Mouse (Mus musculus) hindbrain, embryonic 10.5 days (tissue): ENCODE data around the gene Filip1l. TPM values are rescaled to one million over a fixed set of nuclear protein-coding genes. Genes with fewer than 3 reads are reported as not detected.
A peak's percentile ranks its signal among the peaks of the same experiment; 100 is the strongest.

Experiments used
- DNase-seq: peaks from one replicate; pipeline ENCODE4 v3.0.0-alpha.2; 2017; ENCODE audit warnings: low spot score
- H3K27ac ChIP-seq: fragments of 300-500 bp; sonication (generic); 2 replicates; pipeline ENCODE4 v1.5.1; 2016; ENCODE audit warnings: mild to moderate bottlenecking, moderate library complexity
- H3K27me3 ChIP-seq: fragments of 300-500 bp; sonication (generic); 2 replicates; pipeline ENCODE4 v1.6.1; 2016; ENCODE audit warnings: mild to moderate bottlenecking; ENCODE audit not compliant: poor library complexity, insufficient read depth, severe bottlenecking
- H3K36me3 ChIP-seq: fragments of 300-500 bp; sonication (generic); 2 replicates; pipeline ENCODE4 v1.6.1; 2016; ENCODE audit warnings: mild to moderate bottlenecking, moderate library complexity
- H3K4me1 ChIP-seq: fragments of 300-500 bp; sonication (generic); replicated peaks from 2 replicates; pipeline ENCODE4 v1.6.1; 2016; ENCODE audit warnings: mild to moderate bottlenecking
- H3K4me3 ChIP-seq: fragments of 300-500 bp; sonication (generic); 2 replicates; pipeline ENCODE4 v1.5.1; 2016; ENCODE audit warnings: mild to moderate bottlenecking, moderate library complexity
- H3K9me3 ChIP-seq: fragments of 300-500 bp; sonication (generic); 2 replicates; pipeline ENCODE4 v1.6.1; 2016; ENCODE audit warnings: mild to moderate bottlenecking, moderate library complexity
- WGBS: fragments of 180-500 bp; shearing (Covaris S2); methylation state at CpG from one replicate; pipeline ENCODE4 v1.1.7; 2016; 5-methylcytosine and 5-hydroxymethylcytosine counted together
- polyA plus RNA-seq: library from polyadenylated mRNA; unstranded; fragments of >200 nt; fragmentation: Nextera tagmentation; extraction: Ambion mirVana; gene quantifications from 2 replicates; pipeline ENCODE4 v1.2.1, GENCODE M21; 2016

Filip1l gene
- polyA plus RNA-seq, 1 experiment from 2014 or later, result 5.8 TPM

- 84% methylated on average over 4 of the region's 4 CpGs for WGBS
- Histone ChIP-seq H3K36me3 (no peaks in the 10 kb centered on the region), H3K4me1 (0 out of 2 replicates have a peak, but pooled peaks cover 8% of the 10 kb centered on the region)
Measured at GRCm38 (mm10) chr16:57469301-57469700, 116.4 kb downstream of the Filip1l start.

GRCm38 (mm10) chr16:57469869-57470268 is 117.0 kb downstream of the Filip1l start:
- Histone ChIP-seq H3K4me3 (no peak overlapping the region), H3K27me3 (no peaks in the 10 kb centered on the region), H3K9me3 (no peaks in the 10 kb centered on the region), H3K4me1 (0 out of 2 replicates have a peak, but pooled peaks cover 8% of the 10 kb centered on the region), H3K36me3 (no peaks in the 10 kb centered on the region), H3K27ac (no peak overlapping the region)
- no peak for DNase-seq
- WGBS, result 80% methylated on average over 2 of the region's 2 CpGs

More at GRCm38 (mm10) chr16:57469301-57469700, 116.4 kb downstream of the Filip1l start:
- no peak overlapping the region for H3K27ac ChIP-seq
- no peak for DNase-seq
- H3K9me3 ChIP-seq, result no peaks in the 10 kb centered on the region
- no peak overlapping the region for H3K4me3 ChIP-seq
- H3K27me3 ChIP-seq, result no peaks in the 10 kb centered on the region

GRCm38 (mm10) chr16:57470286-57470830 is 117.5 kb downstream of the Filip1l start:
- DNase-seq, result no peak
- Histone ChIP-seq H3K27me3 (no peaks in the 10 kb centered on the region), H3K4me1 (0 out of 2 replicates have a peak, but pooled peaks cover 8% of the 10 kb centered on the region), H3K27ac (no peak overlapping the region), H3K36me3 (no peaks in the 10 kb centered on the region), H3K9me3 (no peaks in the 10 kb centered on the region), H3K4me3 (no peak overlapping the region)
- WGBS, result 92% methylated on average over 12 of the region's 12 CpGs

GRCm38 (mm10) chr16:57471071-57471470 is 118.2 kb downstream of the Filip1l start:
- H3K4me1 ChIP-seq, result 0 out of 2 replicates have a peak, but pooled peaks cover 8% of the 10 kb centered on the region
- H3K27ac ChIP-seq, result no peak overlapping the region
- H3K4me3 ChIP-seq, result no peak overlapping the region
- no peaks in the 10 kb centered on the region for H3K27me3 ChIP-seq
- H3K36me3 ChIP-seq, result no peaks in the 10 kb centered on the region
- no peak for DNase-seq
- no peaks in the 10 kb centered on the region for H3K9me3 ChIP-seq

GRCm38 (mm10) chr16:57473415-57474085 is 120.7 kb downstream of the Filip1l start:
- Histone ChIP-seq H3K36me3 (no peaks in the 10 kb centered on the region), H3K4me1 (0 out of 2 replicates have a peak, but pooled peaks cover 8% of the 10 kb centered on the region), H3K27ac (no peak overlapping the region), H3K9me3 (no peaks in the 10 kb centered on the region), H3K4me3 (no peak overlapping the region), H3K27me3 (no peaks in the 10 kb centered on the region)
- WGBS, result 48% methylated on average over 10 of the region's 10 CpGs
- DNase-seq, result peak; percentile 21

GRCm38 (mm10) chr16:57478451-57478850 is 125.6 kb downstream of the Filip1l start:
- Histone ChIP-seq H3K27ac (no peak overlapping the region), H3K4me1 (0 out of 2 replicates have a peak, but pooled peaks cover 6% of the 10 kb centered on the region), H3K9me3 (no peaks in the 10 kb centered on the region), H3K27me3 (no peaks in the 10 kb centered on the region), H3K36me3 (no peaks in the 10 kb centered on the region), H3K4me3 (no peak overlapping the region)
- DNase-seq, result no peak
- WGBS, result 94% methylated on average over 2 of the region's 2 CpGs

- no peak overlapping the region for H3K27ac ChIP-seq
- no peak overlapping the region for H3K4me3 ChIP-seq
- no peaks in the 10 kb centered on the region for H3K27me3 ChIP-seq
- no peaks in the 10 kb centered on the region for H3K9me3 ChIP-seq
- 88% methylated on average over 5 of the region's 5 CpGs for WGBS
- no peaks in the 10 kb centered on the region for H3K36me3 ChIP-seq
- DNase-seq, result no peak
- 0 out of 2 replicates have a peak, but pooled peaks cover 2% of the 10 kb centered on the region for H3K4me1 ChIP-seq
Measured at GRCm38 (mm10) chr16:57479776-57480175, 126.9 kb downstream of the Filip1l start.

GRCm38 (mm10) chr16:57482264-57482663 is 129.4 kb downstream of the Filip1l start:
- Histone ChIP-seq H3K4me1 (0 out of 2 replicates have a peak, but pooled peaks cover 2% of the 10 kb centered on the region), H3K27ac (no peak overlapping the region), H3K4me3 (no peak overlapping the region), H3K36me3 (no peaks in the 10 kb centered on the region), H3K27me3 (no peaks in the 10 kb centered on the region), H3K9me3 (no peaks in the 10 kb centered on the region)
- 66% methylated on average over 6 of the region's 6 CpGs for WGBS
- DNase-seq, result no peak

GRCm38 (mm10) chr16:57482911-57483310 is 130.0 kb downstream of the Filip1l start:
- H3K9me3 ChIP-seq, result no peaks in the 10 kb centered on the region
- H3K4me3 ChIP-seq, result no peak overlapping the region
- 0 out of 2 replicates have a peak, but pooled peaks cover 6% of the 10 kb centered on the region for H3K4me1 ChIP-seq
- H3K27me3 ChIP-seq, result no peaks in the 10 kb centered on the region
- H3K27ac ChIP-seq, result no peak overlapping the region
- DNase-seq, result no peak
- 74% methylated on average over 4 of the region's 4 CpGs for WGBS
- H3K36me3 ChIP-seq, result no peaks in the 10 kb centered on the region

GRCm38 (mm10) chr16:57483503-57483902 is 130.6 kb downstream of the Filip1l start:
- Histone ChIP-seq H3K27ac (no peak overlapping the region), H3K4me3 (no peak overlapping the region), H3K4me1 (0 out of 2 replicates have a peak, but pooled peaks cover 6% of the 10 kb centered on the region), H3K36me3 (no peaks in the 10 kb centered on the region), H3K27me3 (no peaks in the 10 kb centered on the region), H3K9me3 (no peaks in the 10 kb centered on the region)
- DNase-seq, result no peak
- WGBS, result 94% methylated on average over 2 of the region's 2 CpGs

- Histone ChIP-seq H3K9me3 (no peaks in the 10 kb centered on the region), H3K4me1 (0 out of 2 replicates have a peak, but pooled peaks cover 6% of the 10 kb centered on the region), H3K36me3 (no peaks in the 10 kb centered on the region), H3K4me3 (no peak overlapping the region), H3K27ac (no peak overlapping the region), H3K27me3 (no peaks in the 10 kb centered on the region)
- WGBS, result 78% methylated on average over 12 of the region's 12 CpGs
- no peak for DNase-seq
Measured at GRCm38 (mm10) chr16:57484043-57484795, 131.3 kb downstream of the Filip1l start.

GRCm38 (mm10) chr16:57485265-57485664 is 132.4 kb downstream of the Filip1l start:
- Histone ChIP-seq H3K27ac (no peak overlapping the region), H3K4me3 (no peak overlapping the region)
- 88% methylated on average over 9 of the region's 9 CpGs for WGBS

GRCm38 (mm10) chr16:57486266-57486665 is 133.4 kb downstream of the Filip1l start:
- DNase-seq, result no peak
- Histone ChIP-seq H3K27ac (no peak overlapping the region), H3K4me3 (no peak overlapping the region), H3K9me3 (no peaks in the 10 kb centered on the region), H3K27me3 (no peaks in the 10 kb centered on the region), H3K36me3 (no peaks in the 10 kb centered on the region), H3K4me1 (0 out of 2 replicates have a peak, but pooled peaks cover 6% of the 10 kb centered on the region)
- 92% methylated on average over 5 of the region's 5 CpGs for WGBS

More at GRCm38 (mm10) chr16:57485265-57485664, 132.4 kb downstream of the Filip1l start:
- no peaks in the 10 kb centered on the region for H3K27me3 ChIP-seq
- 0 out of 2 replicates have a peak, but pooled peaks cover 6% of the 10 kb centered on the region for H3K4me1 ChIP-seq
- no peak for DNase-seq
- H3K9me3 ChIP-seq, result no peaks in the 10 kb centered on the region
- H3K36me3 ChIP-seq, result no peaks in the 10 kb centered on the region
